Mouse (Mus musculus) C2C12 (cell line): ENCODE results near the gene Adgrg5. TPM values are rescaled to one million over a fixed set of nuclear protein-coding genes. Genes with fewer than 3 reads are reported as not detected.

Experiments
- H3K27me3 ChIP-seq: one replicate; pipeline ENCODE4 v1.6.1; 2011; ENCODE audit not compliant: control insufficient read depth, insufficient read depth, insufficient read length
- H3K36me3 ChIP-seq: one replicate; pipeline ENCODE4 v1.6.1; 2011; ENCODE audit not compliant: control insufficient read depth, insufficient read depth
- H3K4me3 ChIP-seq: one replicate; pipeline ENCODE4 v1.5.1; 2011; ENCODE audit warnings: mild to moderate bottlenecking, control low read depth; ENCODE audit not compliant: poor library complexity, insufficient read depth, severe bottlenecking
- H3K79me2 ChIP-seq: one replicate; pipeline ENCODE4 v1.6.1; 2011; ENCODE audit not compliant: control insufficient read depth, insufficient read depth
- H3K79me3 ChIP-seq: one replicate; pipeline ENCODE4 v1.6.1; 2011; ENCODE audit warnings: low read depth, control low read depth
- H3ac ChIP-seq: one replicate; pipeline ENCODE3; 2011; ENCODE audit warnings: low read depth; ENCODE audit not compliant: control insufficient read depth, insufficient read length
- CEBPB ChIP-seq: IDR thresholded peaks from one replicate; pipeline ENCODE4 v1.6.1; 2011; ENCODE audit warnings: low read depth, mild to moderate bottlenecking, control low read depth, moderate library complexity
- CTCF ChIP-seq: IDR thresholded peaks from one replicate; pipeline ENCODE4 v1.5.1; 2011; ENCODE audit not compliant: control insufficient read depth, insufficient read depth, insufficient read length
- FOSL1 ChIP-seq: IDR thresholded peaks from one replicate; pipeline ENCODE4 v1.8.0; 2011; ENCODE audit warnings: mild to moderate bottlenecking, low read length; ENCODE audit not compliant: poor library complexity, insufficient read depth, severe bottlenecking
- MAX ChIP-seq: IDR thresholded peaks from one replicate; pipeline ENCODE4 v1.6.1; 2011; ENCODE audit warnings: mild to moderate bottlenecking, control low read depth
- MYOD1 ChIP-seq: IDR thresholded peaks from one replicate; pipeline ENCODE4 v1.6.1; 2011; ENCODE audit warnings: low read depth; ENCODE audit not compliant: control insufficient read depth, insufficient read length
- MYOG ChIP-seq: IDR thresholded peaks from one replicate; pipeline ENCODE4 v1.6.1; 2011; ENCODE audit not compliant: control insufficient read depth, insufficient read length; ENCODE audit errors: extremely low read depth
- USF1 ChIP-seq: IDR thresholded peaks from one replicate; pipeline ENCODE4 v1.6.1; 2011; ENCODE audit warnings: low read depth, mild to moderate bottlenecking, control low read depth, moderate library complexity
- polyA plus RNA-seq: library from polyadenylated mRNA; unstranded; fragments of >200 nt; fragmentation: generic; extraction: Trizol; gene quantifications from one replicate; pipeline ENCODE4 v1.2.1, GENCODE M21; 2012; ENCODE audit warnings: missing spikeins

The Adgrg5 gene
- polyA plus RNA-seq, 1 experiment, result 0.18 TPM

GRCm38 (mm10) chr8:94922176-94922575 lies 1.3 kb upstream of the Adgrg5 start:
- Histone ChIP-seq H3ac (no peak overlapping the region), H3K36me3 (no peaks in the 10 kb centered on the region), H3K4me3 (no peak overlapping the region), H3K27me3 (no peaks in the 10 kb centered on the region), H3K79me2 (peaks cover 1% of the 10 kb centered on the region), H3K79me3 (peaks cover under 1% of the 10 kb centered on the region)
- no peak for TF ChIP-seq MAX
- no peak for TF ChIP-seq MYOD1
- no peak for TF ChIP-seq CEBPB
- TF ChIP-seq FOSL1, result no peak
- no peak for TF ChIP-seq CTCF
- TF ChIP-seq MYOG, result no peak
- no peak for TF ChIP-seq USF1

- H3ac ChIP-seq, result no peak overlapping the region
- no peaks in the 10 kb centered on the region for H3K79me2 ChIP-seq
- no peak for TF ChIP-seq FOSL1
- TF ChIP-seq USF1, result no peak
- no peak for TF ChIP-seq MYOG
- no peak for TF ChIP-seq CTCF
- TF ChIP-seq MYOD1, result no peak
- no peak for TF ChIP-seq MAX
- TF ChIP-seq CEBPB, result no peak
- H3K27me3 ChIP-seq, result no peaks in the 10 kb centered on the region
- no peak overlapping the region for H3K4me3 ChIP-seq
- no peaks in the 10 kb centered on the region for H3K36me3 ChIP-seq
- H3K79me3 ChIP-seq, result no peaks in the 10 kb centered on the region
Measured at GRCm38 (mm10) chr8:94922602-94923001, 892 bp upstream of the Adgrg5 start.

- Histone ChIP-seq H3K79me2 (no peaks in the 10 kb centered on the region), H3K4me3 (no peak overlapping the region), H3K79me3 (no peaks in the 10 kb centered on the region), H3K27me3 (no peaks in the 10 kb centered on the region), H3K36me3 (no peaks in the 10 kb centered on the region), H3ac (no peak overlapping the region)
- TF ChIP-seq FOSL1, result no peak
- TF ChIP-seq MYOG, result no peak
- TF ChIP-seq CTCF, result no peak
- TF ChIP-seq MAX, result no peak
- no peak for TF ChIP-seq USF1
- TF ChIP-seq MYOD1, result no peak
- no peak for TF ChIP-seq CEBPB
Measured at GRCm38 (mm10) chr8:94928227-94928626, 4.7 kb downstream of the Adgrg5 start.

- no peak overlapping the region for H3ac ChIP-seq
- no peaks in the 10 kb centered on the region for H3K79me2 ChIP-seq
- TF ChIP-seq MYOD1, result no peak
- no peak for TF ChIP-seq FOSL1
- TF ChIP-seq MAX, result no peak
- no peak for TF ChIP-seq MYOG
- no peak for TF ChIP-seq CTCF
- no peak for TF ChIP-seq CEBPB
- peaks cover 39% of the 10 kb centered on the region for H3K27me3 ChIP-seq
- no peak overlapping the region for H3K4me3 ChIP-seq
- H3K79me3 ChIP-seq, result no peaks in the 10 kb centered on the region
- H3K36me3 ChIP-seq, result no peaks in the 10 kb centered on the region
Measured at GRCm38 (mm10) chr8:94933918-94934317, 10.4 kb downstream of the Adgrg5 start.

- Histone ChIP-seq H3K79me2 (no peaks in the 10 kb centered on the region), H3K27me3 (peaks cover 39% of the 10 kb centered on the region), H3ac (no peak overlapping the region), H3K36me3 (no peaks in the 10 kb centered on the region), H3K79me3 (no peaks in the 10 kb centered on the region), H3K4me3 (no peak overlapping the region)
- no peak for TF ChIP-seq USF1
- TF ChIP-seq MAX, result no peak
- no peak for TF ChIP-seq MYOD1
- no peak for TF ChIP-seq CTCF
- TF ChIP-seq FOSL1, result no peak
- no peak for TF ChIP-seq CEBPB
- no peak for TF ChIP-seq MYOG
Measured at GRCm38 (mm10) chr8:94935172-94935571, 11.7 kb downstream of the Adgrg5 start.

GRCm38 (mm10) chr8:94942566-94942965 lies 19.1 kb downstream of the Adgrg5 start:
- peaks cover 35% of the 10 kb centered on the region for H3K27me3 ChIP-seq
- H3K36me3 ChIP-seq, result no peaks in the 10 kb centered on the region
- no peak overlapping the region for H3K4me3 ChIP-seq
- H3K79me3 ChIP-seq, result no peaks in the 10 kb centered on the region
- TF ChIP-seq MAX, result no peak
- peak; percentile 81 for TF ChIP-seq CTCF
- no peak overlapping the region for H3ac ChIP-seq
- H3K79me2 ChIP-seq, result no peaks in the 10 kb centered on the region
